Comparison of ENCODE assay signal across 9 mouse cellular contexts in the genomic region with DNA sequence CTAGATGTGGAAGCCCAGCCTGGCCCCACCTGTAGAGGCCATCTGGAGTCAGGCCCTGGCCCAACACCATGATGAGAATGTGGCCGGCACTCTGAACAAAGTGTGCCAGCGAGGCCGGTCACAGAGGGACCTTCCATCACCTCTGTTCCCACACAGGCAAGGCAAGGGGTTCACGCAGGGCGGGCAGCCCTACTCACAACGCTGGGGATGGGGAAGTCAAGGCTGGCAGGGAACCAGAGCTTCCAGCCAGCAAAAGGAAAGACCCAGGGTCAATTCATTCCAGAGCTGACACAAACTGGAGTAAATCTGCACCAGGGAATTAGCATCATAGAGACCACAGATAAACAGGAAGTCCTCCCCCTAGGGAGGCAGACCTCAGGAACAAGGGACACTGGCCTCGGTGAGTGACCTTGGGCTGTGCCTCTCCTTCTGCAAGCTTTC. TPM values are rescaled to one million over a fixed set of nuclear protein-coding genes. Genes with fewer than 3 reads are reported as not detected.
A peak's percentile ranks its signal among the peaks of the same experiment; 100 is the strongest.
DNase-seq lines count a peak whose midpoint lies in the region; ATAC-seq and TF ChIP-seq lines count a peak whose summit lies in the region.
"Had no signal": no experiment of that assay in that cellular context is flagged by ENCODE, and none has a peak within 500 bp of the region (broad histone marks: within the 10 kb centered on the region; RNA-seq: fewer than 3 reads in every experiment).

No protein-coding gene starts in this region.

- H3K4me1 ChIP-seq in heart, embryonic 16.5 days (ENCODE audit: control insufficient read depth, insufficient read depth, low read length): peaks cover 80% of the 10 kb centered on the region
- H3K4me1 ChIP-seq in lung, postnatal 0 days (ENCODE audit: insufficient read depth, low read depth, low read length): peaks cover 41% of the 10 kb centered on the region

- TF ChIP-seq CTCF in left cerebral cortex, adult 2 months (IDR thresholded peaks at IDR 0.05): no peak
- no peak for TF ChIP-seq CTCF in lung, postnatal 0 days (IDR thresholded peaks at IDR 0.05)

- no peak overlapping the region for H3K4me3 ChIP-seq in left cerebral cortex, adult 2 months
- H3K4me3 ChIP-seq in heart, embryonic 16.5 days (ENCODE audit: low read length): no peak overlapping the region
- H3K4me3 ChIP-seq in lung, postnatal 0 days (ENCODE audit: low read depth, low read length): no peak overlapping the region
- H3K4me3 ChIP-seq: liver, embryonic 12.5 days had no signal

- no peak for ATAC-seq in heart, embryonic 16.5 days (replicated peaks; ENCODE audit: extremely low read depth, insufficient read depth, low FRiP score)
- no peak for ATAC-seq in lung, postnatal 0 days
- ATAC-seq: liver, embryonic 12.5 days had no signal

- no peaks in the 10 kb centered on the region for H3K9me3 ChIP-seq in heart, embryonic 16.5 days (replicated peaks; ENCODE audit: control insufficient read depth, low read length)
- no peaks in the 10 kb centered on the region for H3K9me3 ChIP-seq in lung, postnatal 0 days (ENCODE audit: low read length)
- H3K9me3 ChIP-seq: liver, embryonic 12.5 days had no signal

- WGBS in heart, embryonic 16.5 days: 43% methylated on average over 7 of the region's 7 CpGs
- 46% methylated on average over 7 of the region's 7 CpGs for WGBS in lung, postnatal 0 days

- DNase-seq in left cerebral cortex, adult 2 months (ENCODE audit: extremely low spot score in 1 of 2, low spot score in 2 of 2): no peak
- no peak for DNase-seq in left cerebral cortex, postnatal 36 days (ENCODE audit: low spot score in 2 of 2)
- DNase-seq in cerebellum, adult 18-20 months: peak; percentile 76 to 82
- DNase-seq in lung, postnatal 0 days (ENCODE audit: low spot score): peak; percentile 24
- DNase-seq in B cell, adult 2 months: no peak
- DNase-seq in left cerebral cortex, adult 18-20 months (ENCODE audit: low spot score in 2 of 2): no peak
- DNase-seq in right cerebral cortex, postnatal 25 days: no peak

- H3K27ac ChIP-seq in left cerebral cortex, adult 2 months: peak overlapping the region; percentile 20; the same call in 1 of the 2 replicates
- H3K27ac ChIP-seq in heart, embryonic 16.5 days (ENCODE audit: low read length): peak overlapping the region; percentile 58
- peak overlapping the region; percentile 44; the same call in 1 of the 2 replicates for H3K27ac ChIP-seq in lung, postnatal 0 days (ENCODE audit: low read length)

- intact Hi-C loops in left cerebral cortex, adult 2 months (cut with DNase I): no loop called here
- intact Hi-C loops in left cerebral cortex, postnatal 36 days (cut with DNase I): no loop called here

- peak overlapping the region; percentile 24; the same call in 1 of the 2 replicates for H3K9ac ChIP-seq in heart, embryonic 16.5 days (ENCODE audit: low read length)
- no peak overlapping the region for H3K9ac ChIP-seq in lung, postnatal 0 days (replicated peaks; ENCODE audit: low read depth)
- H3K9ac ChIP-seq: liver, embryonic 12.5 days had no signal

- peaks cover 7% of the 10 kb centered on the region for H3K36me3 ChIP-seq in heart, embryonic 16.5 days (ENCODE audit: control insufficient read depth, insufficient read depth)
- H3K36me3 ChIP-seq in lung, postnatal 0 days (ENCODE audit: insufficient read depth, low read length): peaks cover 11% of the 10 kb centered on the region; the same call in 1 of the 2 replicates

- no peak for TF ChIP-seq EP300 in lung, postnatal 0 days (IDR thresholded peaks at IDR 0.05)

- H3K27me3 ChIP-seq in heart, embryonic 16.5 days (ENCODE audit: control insufficient read depth, insufficient read depth, low read length): no peaks in the 10 kb centered on the region
- H3K27me3 ChIP-seq in lung, postnatal 0 days (replicated peaks; ENCODE audit: insufficient read depth, low read length): no peaks in the 10 kb centered on the region

- H3K4me2 ChIP-seq in heart, embryonic 16.5 days (ENCODE audit: low read depth, low read length): 0 out of 2 replicates have a peak overlapping the region, but pooled peaks have one; percentile 6
- 0 out of 2 replicates have a peak overlapping the region, but pooled peaks have one; percentile 5 for H3K4me2 ChIP-seq in lung, postnatal 0 days (replicated peaks; ENCODE audit: low read depth, low read length)
- H3K4me2 ChIP-seq: liver, embryonic 12.5 days had no signal

RNA-seq across cellular contexts. Expression of gene Csnk1e, which starts 18.9 kb away (rescaled TPM):
- total RNA-seq in left cerebral cortex, adult 2 months (2021): 100 to 1,000 TPM; 153 to 159 TPM
- 100 to 1,000 TPM; 135 to 154 TPM for total RNA-seq in left cerebral cortex, postnatal 36 days (2021)
- 54.0 and 70.2 TPM in 2 replicates for polyA plus RNA-seq in heart, embryonic 16.5 days (2015; fragmentation: Nextera tagmentation; extraction: Ambion mirVana)
- polyA plus RNA-seq in lung, postnatal 0 days (2015; fragmentation: Nextera tagmentation; extraction: Ambion mirVana): 67.2 and 72.4 TPM in 2 replicates
- 100 to 1,000 TPM; 135 to 149 TPM for total RNA-seq in left cerebral cortex, adult 18-20 months (2021)

RNA-seq across cellular contexts. Expression of gene Tmem184b, which starts 33.1 kb away (rescaled TPM):
- total RNA-seq in left cerebral cortex, adult 2 months (2021): 10 to 100 TPM; 73.7 to 82.2 TPM
- 10 to 100 TPM; 67.6 to 73.5 TPM for total RNA-seq in left cerebral cortex, postnatal 36 days (2021)
- polyA plus RNA-seq in heart, embryonic 16.5 days (2015; fragmentation: Nextera tagmentation; extraction: Ambion mirVana): 71.7 and 75.2 TPM in 2 replicates
- polyA plus RNA-seq in lung, postnatal 0 days (2015; fragmentation: Nextera tagmentation; extraction: Ambion mirVana): 55.3 and 56.7 TPM in 2 replicates
- 10 to 100 TPM; 71.3 to 74.8 TPM for total RNA-seq in left cerebral cortex, adult 18-20 months (2021)

Comparison
In these comparisons a context has a peak if more than half of its experiments do, and no peak if none do; other contexts are left out.
1. DNase-seq: peak in cerebellum, adult 18-20 months (2 of 2) and lung, postnatal 0 days (single experiment); none in left cerebral cortex, adult 2 months (0 of 2), left cerebral cortex, postnatal 36 days (0 of 2), B cell, adult 2 months (0 of 2), left cerebral cortex, adult 18-20 months (0 of 2) and right cerebral cortex, postnatal 25 days (single experiment).
2. Peak in every context shown above with its lines, with median percentiles within 50 percentile points of each other: H3K27ac ChIP-seq.